Mouse (Mus musculus) monocyte, adult 59 days (primary cell): ENCODE results near the gene Evc2. TPM values are rescaled to one million over a fixed set of nuclear protein-coding genes. Genes with fewer than 3 reads are reported as not detected.

Source experiments
- total RNA-seq, 2 experiments: library from RNA; stranded (reverse); gene quantifications; one replicate each; pipeline ENCODE4 v1.2.4; 2023

Gene Evc2
- total RNA-seq: not detected

GRCm38 (mm10) chr5:37338288-37338687, at the start of gene Evc2:
Evc2 (plus strand) TSS chr5:37338499.

GRCm38 (mm10) chr5:37336485-37337105, 1.7 kb upstream of the Evc2 start, which contains the start of gene Evc:
Evc (minus strand) TSS chr5:37336894.

Other genes starting within 250 kb of the Evc2 start
- gene Crmp1, start 96.6 kb upstream of the Evc2 start, total RNA-seq: under 1 TPM; 0.18 to 0.37 TPM
- under 1 TPM in 1 of 2 experiments, not detected in 1; 0.18 TPM for gene Evc, start 1.6 kb upstream of the Evc2 start, total RNA-seq